Comparison of ENCODE assay signal across 8 mouse cellular contexts in genomic region chr8:83997511-83998141, GRCm38 (mm10). TPM values are rescaled to one million over a fixed set of nuclear protein-coding genes. Genes with fewer than 3 reads are reported as not detected.
DNase-seq lines count a peak whose midpoint lies in the region; ATAC-seq and TF ChIP-seq lines count a peak whose summit lies in the region.

TSS of gene Samd1 (plus strand) at chr8:83997672.

- peaks cover 43% of the 10 kb centered on the region for H3K36me3 ChIP-seq in limb, embryonic 14.5 days (ENCODE audit: control insufficient read depth, insufficient read depth, low read length)
- 0 out of 2 replicates have a peak, but pooled peaks cover 3% of the 10 kb centered on the region for H3K36me3 ChIP-seq in midbrain, embryonic 16.5 days (ENCODE audit: control insufficient read depth, insufficient read depth, low read length)

- peak within 1 kb of the TSS; percentile 97 for H3K27ac ChIP-seq in limb, embryonic 14.5 days (replicated peaks; ENCODE audit: low read depth, low read length)
- H3K27ac ChIP-seq in midbrain, embryonic 16.5 days (ENCODE audit: low read length), result peak within 1 kb of the TSS; percentile 91

- peak within 1 kb of the TSS; percentile 83 for H3K4me3 ChIP-seq in limb, embryonic 14.5 days (replicated peaks; ENCODE audit: low read length)
- peak within 1 kb of the TSS; percentile 77 for H3K4me3 ChIP-seq in midbrain, embryonic 16.5 days (ENCODE audit: low read depth, low read length)

- peak within 1 kb of the TSS; percentile 87 for H3K9ac ChIP-seq in limb, embryonic 14.5 days (ENCODE audit: low read depth, low read length, severe bottlenecking)
- H3K9ac ChIP-seq in midbrain, embryonic 16.5 days (ENCODE audit: low read depth, low read length), result peak within 1 kb of the TSS; percentile 80

- intact Hi-C loops in gastrocnemius, postnatal 14 days (cut with DNase I; ENCODE audit: low total_unique reads), result no loop called here

- peak within 1 kb of the TSS; percentile 86 for H3K4me2 ChIP-seq in limb, embryonic 14.5 days (replicated peaks; ENCODE audit: low read depth, low read length, severe bottlenecking)
- H3K4me2 ChIP-seq in midbrain, embryonic 16.5 days (ENCODE audit: low read length), result peak within 1 kb of the TSS; percentile 89

- ATAC-seq in inflammation-experienced regulatory T-cells, adult 6 months, result peak; percentile 2
- ATAC-seq in limb, embryonic 14.5 days (ENCODE audit: low FRiP score, low read depth), result peak; percentile 21; the same call in 1 of the 2 replicates
- ATAC-seq in midbrain, embryonic 16.5 days, result 0 out of 2 replicates have a peak, but pooled peaks have one; percentile 7

- peaks cover 18% of the 10 kb centered on the region for H3K4me1 ChIP-seq in limb, embryonic 14.5 days (ENCODE audit: control insufficient read depth, insufficient read depth, low read length)
- peaks cover 16% of the 10 kb centered on the region for H3K4me1 ChIP-seq in midbrain, embryonic 16.5 days (ENCODE audit: control insufficient read depth, insufficient read depth, low read length)

- no peaks in the 10 kb centered on the region for H3K27me3 ChIP-seq in limb, embryonic 14.5 days (ENCODE audit: control insufficient read depth, insufficient read depth, low read length)
- peaks cover 12% of the 10 kb centered on the region; the same call in 1 of the 2 replicates for H3K27me3 ChIP-seq in midbrain, embryonic 16.5 days (ENCODE audit: control insufficient read depth, insufficient read depth, low read depth, low read length)

- no peaks in the 10 kb centered on the region for H3K9me3 ChIP-seq in limb, embryonic 14.5 days (ENCODE audit: control insufficient read depth, low read length)
- H3K9me3 ChIP-seq in midbrain, embryonic 16.5 days (replicated peaks; ENCODE audit: control insufficient read depth, low read length, poor library complexity, severe bottlenecking), result no peaks in the 10 kb centered on the region

- TF ChIP-seq POLR2A in limb, embryonic 14.5 days (IDR thresholded peaks at IDR 0.05; ENCODE audit: borderline replicate concordance, extremely low read depth, insufficient read depth, insufficient read length), result no peak

- 0% methylated on average over 39 of the region's 112 CpGs for WGBS in limb, embryonic 14.5 days
- 0% methylated on average over 39 of the region's 112 CpGs for WGBS in midbrain, embryonic 16.5 days

- peak; percentile 64 for DNase-seq in ovary, postnatal 36 days (ENCODE audit: low spot score)
- no peak for DNase-seq in ovary, adult 18-20 months (ENCODE audit: low spot score)
- DNase-seq in cerebellum, postnatal 14 days, result peak; percentile 67 to 71
- peak; percentile 64 for DNase-seq in gastrocnemius, postnatal 14 days
- DNase-seq in limb, embryonic 14.5 days (ENCODE audit: low spot score), result no peak
- peak; percentile 77 for DNase-seq in testis, postnatal 10 days (ENCODE audit: low spot score)

RNA-seq across cellular contexts. Expression of gene Samd1, which starts in this region (rescaled TPM):
- 10 to 100 TPM; 17.8 to 22.1 TPM for total RNA-seq in gastrocnemius, postnatal 14 days (2021)
- polyA plus RNA-seq in inflammation-experienced regulatory T-cells, adult 6 months (2017; shearing (Covaris generic)), result 1 to 10 TPM; 5.0 to 7.3 (median 6.5) TPM
- polyA plus RNA-seq in limb, embryonic 14.5 days (2012; rRNA removed), result 99.8 and 111 TPM in 2 replicates
- polyA plus RNA-seq in limb, embryonic 14.5 days (2014; fragmentation: Nextera tagmentation; extraction: Ambion mirVana), result 17.2 and 17.4 TPM in 2 replicates
- polyA plus RNA-seq in midbrain, embryonic 16.5 days (2015; fragmentation: Nextera tagmentation; extraction: Ambion mirVana), result 5.4 and 6.3 TPM in 2 replicates

Comparison
In these comparisons a context has a peak if more than half of its experiments do, and no peak if none do; other contexts are left out.
1. DNase-seq: peak in ovary, postnatal 36 days (single experiment), cerebellum, postnatal 14 days (2 of 2), gastrocnemius, postnatal 14 days (single experiment) and testis, postnatal 10 days (single experiment); none in ovary, adult 18-20 months (single experiment) and limb, embryonic 14.5 days (single experiment).
2. Peak in every context shown above with its lines, with median percentiles within 50 percentile points of each other: ATAC-seq.